Mouse (Mus musculus): ENCODE data around the gene Ttc30b. TPM values are rescaled to one million over a fixed set of nuclear protein-coding genes. Genes with fewer than 3 reads are reported as not detected.

Ttc30b gene
- total and polyA plus RNA-seq, 3 experiments = 11.1 to 17.5 (median 13.2) TPM

- no peak overlapping the region for H3K9ac ChIP-seq (ENCODE audit: low read depth, low read length)
- intact Hi-C loops (cut with DNase I) = no loop called here
- H3K4me3 ChIP-seq = no peak overlapping the region
- TF ChIP-seq POLR2A (IDR thresholded peaks at IDR 0.05; ENCODE audit: insufficient read depth, low read depth, low read length) (no peak), EP300 (IDR thresholded peaks at IDR 0.05; ENCODE audit: insufficient read depth, low read depth, low read length) (no peak), CTCF (IDR thresholded peaks at IDR 0.05) (no peak)
- no peak overlapping the region for H3K27ac ChIP-seq
- no peaks in the 10 kb centered on the region for H3K27me3 ChIP-seq (ENCODE audit: control insufficient read depth, insufficient read depth, low read length)
- WGBS = 96% methylated on average over 4 of the region's 4 CpGs
- H3K36me3 ChIP-seq (ENCODE audit: control insufficient read depth, insufficient read depth, low read length) = no peaks in the 10 kb centered on the region
- no peaks in the 10 kb centered on the region; the same call in 1 of the 2 replicates for H3K79me2 ChIP-seq (replicated peaks; ENCODE audit: control insufficient read depth, insufficient read depth, low read length)
- no peak for DNase-seq
- no peaks in the 10 kb centered on the region for H3K4me1 ChIP-seq (ENCODE audit: control insufficient read depth, insufficient read depth, low read length)
Measured at GRCm38 (mm10) chr2:75923807-75924340, 14.5 kb downstream of the Ttc30b start.

GRCm38 (mm10) chr2:75915040-75915439 lies 23.3 kb downstream of the Ttc30b start:
- H3K9ac ChIP-seq (ENCODE audit: low read depth, low read length) = no peak overlapping the region
- no peak overlapping the region for H3K4me3 ChIP-seq
- WGBS = 76% methylated on average over 3 of the region's 3 CpGs
- no peak overlapping the region for H3K27ac ChIP-seq
- TF ChIP-seq CTCF (IDR thresholded peaks at IDR 0.05) (no peak), POLR2A (IDR thresholded peaks at IDR 0.05; ENCODE audit: insufficient read depth, low read depth, low read length) (no peak), EP300 (IDR thresholded peaks at IDR 0.05; ENCODE audit: insufficient read depth, low read depth, low read length) (no peak)
- H3K79me2 ChIP-seq (replicated peaks; ENCODE audit: control insufficient read depth, insufficient read depth, low read length) = no peaks in the 10 kb centered on the region; the same call in 1 of the 2 replicates
- H3K4me1 ChIP-seq (ENCODE audit: control insufficient read depth, insufficient read depth, low read length) = no peaks in the 10 kb centered on the region; the same call in 1 of the 2 replicates
- no peaks in the 10 kb centered on the region for H3K27me3 ChIP-seq (ENCODE audit: control insufficient read depth, insufficient read depth, low read length)
- no peak for DNase-seq
- intact Hi-C loops (cut with DNase I) = no loop called here
- no peaks in the 10 kb centered on the region for H3K36me3 ChIP-seq (ENCODE audit: control insufficient read depth, insufficient read depth, low read length)

GRCm38 (mm10) chr2:75907142-75907541 lies 31.2 kb downstream of the Ttc30b start:
- Histone ChIP-seq H3K79me2 (replicated peaks; ENCODE audit: control insufficient read depth, insufficient read depth, low read length) (no peaks in the 10 kb centered on the region; the same call in 1 of the 2 replicates), H3K4me1 (ENCODE audit: control insufficient read depth, insufficient read depth, low read length) (no peaks in the 10 kb centered on the region), H3K4me3 (no peak overlapping the region), H3K27ac (no peak overlapping the region), H3K27me3 (ENCODE audit: control insufficient read depth, insufficient read depth, low read length) (no peaks in the 10 kb centered on the region), H3K9ac (ENCODE audit: low read depth, low read length) (no peak overlapping the region), H3K36me3 (ENCODE audit: control insufficient read depth, insufficient read depth, low read length) (no peaks in the 10 kb centered on the region)
- no peak for DNase-seq
- TF ChIP-seq CTCF (IDR thresholded peaks at IDR 0.05) (no peak), POLR2A (IDR thresholded peaks at IDR 0.05; ENCODE audit: insufficient read depth, low read depth, low read length) (no peak), EP300 (IDR thresholded peaks at IDR 0.05; ENCODE audit: insufficient read depth, low read depth, low read length) (no peak)
- intact Hi-C loops (cut with DNase I) = no loop called here
- 61% methylated on average over 1 of the region's 1 CpGs for WGBS

GRCm38 (mm10) chr2:75901869-75902268 lies 36.5 kb downstream of the Ttc30b start:
- TF ChIP-seq CTCF (IDR thresholded peaks at IDR 0.05) = no peak
- no peak for TF ChIP-seq POLR2A (IDR thresholded peaks at IDR 0.05; ENCODE audit: insufficient read depth, low read depth, low read length)
- no peak for TF ChIP-seq EP300 (IDR thresholded peaks at IDR 0.05; ENCODE audit: insufficient read depth, low read depth, low read length)
- Histone ChIP-seq H3K4me1 (ENCODE audit: control insufficient read depth, insufficient read depth, low read length) (no peaks in the 10 kb centered on the region), H3K4me3 (no peak overlapping the region), H3K27me3 (ENCODE audit: control insufficient read depth, insufficient read depth, low read length) (no peaks in the 10 kb centered on the region), H3K36me3 (ENCODE audit: control insufficient read depth, insufficient read depth, low read length) (no peaks in the 10 kb centered on the region), H3K9ac (ENCODE audit: low read depth, low read length) (no peak overlapping the region), H3K79me2 (replicated peaks; ENCODE audit: control insufficient read depth, insufficient read depth, low read length) (no peaks in the 10 kb centered on the region; the same call in 1 of the 2 replicates), H3K27ac (no peak overlapping the region)
- intact Hi-C loops (cut with DNase I) = no loop called here
- 88% methylated on average over 9 of the region's 9 CpGs for WGBS
- no peak for DNase-seq

- no peak for TF ChIP-seq POLR2A (IDR thresholded peaks at IDR 0.05; ENCODE audit: insufficient read depth, low read depth, low read length)
- TF ChIP-seq EP300 (IDR thresholded peaks at IDR 0.05; ENCODE audit: insufficient read depth, low read depth, low read length) = no peak
- TF ChIP-seq CTCF (IDR thresholded peaks at IDR 0.05) = peak; percentile 13; the same call in 1 of the 2 replicates
Measured at GRCm38 (mm10) chr2:75900281-75900680, 38.1 kb downstream of the Ttc30b start.

GRCm38 (mm10) chr2:75895711-75896110 lies 42.7 kb downstream of the Ttc30b start:
- WGBS = 81% methylated on average over 5 of the region's 5 CpGs
- no peak for DNase-seq
- Histone ChIP-seq H3K27me3 (ENCODE audit: control insufficient read depth, insufficient read depth, low read length) (no peaks in the 10 kb centered on the region), H3K4me1 (ENCODE audit: control insufficient read depth, insufficient read depth, low read length) (no peaks in the 10 kb centered on the region), H3K79me2 (replicated peaks; ENCODE audit: control insufficient read depth, insufficient read depth, low read length) (no peaks in the 10 kb centered on the region; the same call in 1 of the 2 replicates), H3K9ac (ENCODE audit: low read depth, low read length) (no peak overlapping the region), H3K4me3 (no peak overlapping the region), H3K36me3 (ENCODE audit: control insufficient read depth, insufficient read depth, low read length) (no peaks in the 10 kb centered on the region; the same call in 1 of the 2 replicates), H3K27ac (no peak overlapping the region)
- intact Hi-C loops (cut with DNase I) = no loop called here
- TF ChIP-seq POLR2A (IDR thresholded peaks at IDR 0.05; ENCODE audit: insufficient read depth, low read depth, low read length) (no peak), CTCF (IDR thresholded peaks at IDR 0.05) (no peak), EP300 (IDR thresholded peaks at IDR 0.05; ENCODE audit: insufficient read depth, low read depth, low read length) (no peak)

More at GRCm38 (mm10) chr2:75900281-75900680, 38.1 kb downstream of the Ttc30b start:
- H3K4me3 ChIP-seq = no peak overlapping the region
- no peaks in the 10 kb centered on the region; the same call in 1 of the 2 replicates for H3K79me2 ChIP-seq (replicated peaks; ENCODE audit: control insufficient read depth, insufficient read depth, low read length)
- no peaks in the 10 kb centered on the region for H3K4me1 ChIP-seq (ENCODE audit: control insufficient read depth, insufficient read depth, low read length)
- H3K27me3 ChIP-seq (ENCODE audit: control insufficient read depth, insufficient read depth, low read length) = no peaks in the 10 kb centered on the region
- H3K36me3 ChIP-seq (ENCODE audit: control insufficient read depth, insufficient read depth, low read length) = no peaks in the 10 kb centered on the region
- no peak for DNase-seq
- intact Hi-C loops (cut with DNase I) = no loop called here
- no peak overlapping the region for H3K27ac ChIP-seq
- H3K9ac ChIP-seq (ENCODE audit: low read depth, low read length) = no peak overlapping the region
- 77% methylated on average over 1 of the region's 1 CpGs for WGBS
